Mouse (Mus musculus) cerebellum, adult 11-12 months (tissue): Measurements from ENCODE around the gene Psmd3.
"Not testable (repeated sequence)": the region's sequence is repeated elsewhere in the genome, so short reads cannot be mapped to it uniquely, and the experiment has no call there.

Experiments
- DNase-seq: peaks from one replicate; pipeline ENCODE4 v3.0.0; 2022

The Psmd3 gene

DNA sequence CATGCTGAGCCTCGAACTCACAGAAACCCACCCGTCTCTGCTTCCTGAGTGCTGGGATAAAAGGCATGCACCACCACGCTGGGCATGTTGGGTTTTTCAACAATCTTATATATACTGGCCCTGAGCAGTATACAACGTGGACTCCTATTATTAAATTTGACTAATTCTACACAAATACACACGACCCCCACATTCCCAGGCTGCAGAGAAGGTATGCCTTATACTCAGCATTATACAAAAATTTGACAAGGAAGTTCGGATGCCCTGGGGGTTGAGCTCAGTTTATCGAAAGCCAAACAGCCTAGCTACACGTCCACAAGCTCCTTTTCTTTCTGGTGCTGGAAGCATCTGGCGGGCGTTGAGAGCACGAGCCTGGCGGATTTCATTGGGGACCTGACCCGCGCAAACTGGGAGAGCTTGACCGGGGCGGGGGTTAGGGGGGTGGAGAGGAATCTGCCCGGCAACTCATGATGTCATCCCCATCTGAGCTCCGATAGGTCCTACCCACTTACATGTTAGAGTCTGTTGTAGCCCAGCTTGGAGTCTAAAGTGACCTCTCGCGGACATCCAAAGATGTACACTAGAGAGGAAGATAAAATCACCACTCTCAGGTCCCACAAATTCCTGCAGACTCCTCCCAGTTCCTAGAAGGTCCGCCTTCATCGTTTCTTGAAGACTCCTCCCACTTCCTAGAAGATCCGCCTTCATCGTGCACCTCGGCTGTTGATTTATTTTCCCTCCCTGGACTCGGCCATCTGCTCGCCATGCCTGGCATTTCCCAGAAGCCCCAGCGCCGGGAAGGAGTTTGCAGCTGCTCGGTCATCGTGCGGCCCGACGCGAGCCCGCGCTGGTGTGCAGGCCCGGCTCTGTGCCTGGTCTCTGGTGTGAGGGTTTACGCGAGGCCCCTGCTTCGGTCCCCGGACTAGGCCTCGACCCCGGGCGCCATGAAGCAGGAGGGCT lies at the start of gene Psmd3:
Gene Psmd3, plus strand, starts transcription at position 769 of the 960 bp plus-strand sequence.
- peak; percentile 97 for DNase-seq

DNA sequence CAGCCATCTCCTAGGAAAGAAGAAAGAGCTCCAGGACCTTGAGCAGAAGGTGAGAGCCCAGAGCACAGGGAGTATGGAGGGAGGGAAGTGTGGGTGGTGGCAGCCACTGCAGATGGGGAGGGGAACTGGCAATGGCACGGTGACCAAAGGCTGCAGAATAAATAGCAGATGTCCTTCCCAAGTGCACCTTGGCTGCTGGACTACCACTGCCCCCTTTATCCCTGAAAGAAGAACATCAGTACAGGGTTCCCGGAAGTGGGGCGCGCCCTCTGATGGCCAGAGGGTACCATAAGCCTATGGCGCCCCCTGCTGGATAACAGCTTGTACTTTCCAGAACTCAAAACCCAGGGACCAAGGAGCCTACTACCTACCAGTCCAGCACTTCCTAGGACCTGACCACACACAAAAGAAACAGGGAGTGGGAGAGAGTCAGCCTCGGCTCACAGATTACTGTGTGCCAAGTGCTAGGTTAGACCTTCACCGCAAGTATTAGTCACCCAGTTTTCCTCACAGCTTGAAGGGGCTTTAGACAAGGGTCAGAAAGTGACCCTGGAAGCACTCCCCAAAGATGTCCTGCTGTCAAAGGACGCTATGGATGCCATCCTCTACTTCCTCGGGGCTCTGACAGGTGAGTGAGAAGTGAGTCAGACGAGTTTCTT lies 46.9 kb upstream of the Psmd3 start:
- DNase-seq, result peak; percentile 4

DNA sequence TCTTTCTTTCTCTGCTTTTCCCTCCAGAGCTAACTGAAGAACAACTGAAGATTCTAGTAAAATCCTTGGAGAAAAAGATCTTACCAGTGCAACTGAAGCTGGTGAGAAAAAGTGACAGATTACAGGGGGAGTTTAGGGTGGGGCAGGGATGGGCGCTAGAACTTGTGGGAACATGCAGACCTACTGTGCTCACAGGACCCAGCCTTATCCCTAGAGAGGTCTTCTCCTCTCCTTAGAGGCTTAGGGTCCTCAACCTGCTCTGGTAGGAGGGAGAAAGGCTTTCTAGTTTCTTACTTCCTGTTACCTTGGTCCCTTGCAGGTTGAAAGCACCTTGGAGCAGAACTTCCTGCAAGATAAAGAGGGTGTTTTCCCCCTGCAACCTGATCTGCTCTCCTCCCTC lies 44.9 kb upstream of the Psmd3 start:
- DNase-seq, result no peak

DNA sequence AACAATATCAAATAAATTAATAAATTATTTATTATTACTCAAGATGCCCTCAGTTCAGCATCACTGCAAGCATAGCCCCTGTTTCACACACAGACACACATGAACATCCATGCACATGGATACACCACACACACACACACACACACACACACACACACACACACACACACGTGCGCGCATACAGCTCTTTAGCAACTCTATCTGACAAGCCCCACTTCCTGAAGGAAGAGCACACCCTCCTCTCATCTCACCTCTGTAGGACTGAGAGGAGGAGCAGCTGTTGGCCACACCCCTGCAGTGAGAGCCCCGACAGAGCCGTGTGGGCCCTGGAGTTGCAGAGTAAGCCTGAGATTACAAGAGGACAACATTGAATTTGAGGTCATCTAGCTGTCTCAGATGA lies 42.3 kb upstream of the Psmd3 start:
- DNase-seq, result no peak

DNA sequence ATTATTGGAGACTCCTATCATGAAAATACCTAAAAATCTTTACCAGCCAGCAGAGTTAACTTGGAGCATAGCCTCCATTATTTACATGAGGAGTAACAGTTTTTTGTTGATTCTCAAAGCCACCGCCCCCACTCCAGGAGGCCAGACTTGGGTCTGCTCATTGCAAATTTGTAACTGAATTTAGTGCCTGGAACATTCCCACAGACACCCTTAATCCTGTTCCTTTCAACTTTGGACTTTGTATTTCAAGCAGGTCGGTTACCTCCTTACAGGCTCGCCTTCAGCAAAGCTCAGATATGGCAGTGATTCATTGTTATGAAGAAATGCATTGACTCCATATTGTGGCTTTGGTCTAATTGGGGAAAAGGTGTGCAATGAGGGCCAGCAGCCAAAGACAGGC lies 37.6 kb upstream of the Psmd3 start:
- DNase-seq, result no peak

DNA sequence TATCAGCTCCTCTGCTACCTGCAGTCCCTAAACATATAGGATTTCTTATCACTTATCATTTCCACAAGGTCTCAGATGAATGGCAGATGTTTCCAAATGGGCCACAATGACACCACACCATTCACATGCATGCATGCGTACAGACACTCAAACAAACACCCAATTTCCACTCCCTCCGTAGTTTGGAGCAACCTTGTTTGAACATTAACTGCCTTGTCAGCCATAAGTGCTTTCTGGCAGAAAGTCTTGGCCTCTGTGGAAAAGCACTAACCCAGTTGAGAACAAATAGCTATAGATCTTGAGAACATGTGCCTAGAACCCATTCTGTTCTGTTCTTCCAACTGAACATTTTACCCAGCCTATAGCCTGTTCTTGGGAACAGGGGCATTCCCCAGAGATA lies 36.4 kb upstream of the Psmd3 start:
- DNase-seq, result no peak

DNA sequence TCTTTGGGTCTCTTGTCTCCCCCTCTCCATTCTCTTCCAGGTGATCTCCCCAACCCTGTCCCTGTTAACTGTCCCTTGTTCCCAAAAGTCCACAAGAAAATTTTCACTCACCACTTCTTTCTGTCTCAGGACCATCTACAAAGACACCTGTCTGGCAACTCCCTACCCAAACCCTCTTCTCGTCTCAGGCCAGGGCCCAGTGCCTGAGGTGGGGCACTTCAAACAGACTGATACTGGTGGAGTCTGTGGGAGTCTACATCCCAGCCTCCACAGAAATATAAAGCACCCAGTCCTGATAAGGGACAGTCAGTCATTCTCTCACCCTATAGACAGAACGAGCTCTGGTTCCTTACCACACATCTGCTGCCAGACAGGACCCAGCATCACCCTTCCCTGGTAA lies 35.9 kb upstream of the Psmd3 start, which contains the start of gene Gsdma2:
Gene Gsdma2, plus strand, starts transcription at position 301 of the 400 bp plus-strand sequence.
- DNase-seq, result no peak

DNA sequence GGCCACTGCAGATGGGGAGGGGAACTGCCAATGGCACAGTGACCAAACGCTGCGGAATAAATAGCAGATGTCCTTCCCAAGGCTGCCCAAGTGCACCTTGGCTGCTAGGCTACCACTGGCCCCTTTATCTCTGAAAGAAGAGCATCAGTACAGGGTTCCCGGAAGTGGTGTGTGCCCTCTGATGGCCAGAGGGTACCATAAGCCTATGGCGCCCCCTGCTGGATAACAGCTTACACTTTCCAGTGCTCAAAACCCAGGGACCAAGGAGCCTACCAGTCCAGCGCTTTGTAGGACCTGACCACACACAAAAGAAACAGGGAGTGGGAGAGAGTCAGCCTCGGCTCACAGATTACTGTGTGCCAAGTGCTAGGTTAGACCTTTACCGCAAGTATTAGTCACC lies 27.3 kb upstream of the Psmd3 start:
- DNase-seq, result not testable (repeated sequence)

DNA sequence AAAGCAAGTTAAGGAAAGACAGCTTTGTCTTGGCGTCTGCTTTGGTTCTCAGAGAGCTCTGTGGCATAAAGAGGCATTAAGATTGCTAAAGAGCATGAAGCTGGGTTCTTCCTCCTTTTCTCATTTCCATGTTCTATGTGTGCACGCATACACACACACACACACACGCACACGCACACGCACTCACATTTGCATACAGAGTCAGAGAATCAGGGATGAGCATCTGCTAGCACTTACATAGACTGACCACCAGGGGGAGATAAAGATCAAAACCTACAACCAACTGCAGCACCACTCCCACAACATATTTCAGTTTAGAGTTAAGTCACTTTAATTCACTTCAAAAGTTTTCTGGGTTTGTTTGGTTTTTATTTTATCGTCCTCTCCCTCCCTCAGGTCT lies 21.8 kb upstream of the Psmd3 start:
- DNase-seq, result no peak

DNA sequence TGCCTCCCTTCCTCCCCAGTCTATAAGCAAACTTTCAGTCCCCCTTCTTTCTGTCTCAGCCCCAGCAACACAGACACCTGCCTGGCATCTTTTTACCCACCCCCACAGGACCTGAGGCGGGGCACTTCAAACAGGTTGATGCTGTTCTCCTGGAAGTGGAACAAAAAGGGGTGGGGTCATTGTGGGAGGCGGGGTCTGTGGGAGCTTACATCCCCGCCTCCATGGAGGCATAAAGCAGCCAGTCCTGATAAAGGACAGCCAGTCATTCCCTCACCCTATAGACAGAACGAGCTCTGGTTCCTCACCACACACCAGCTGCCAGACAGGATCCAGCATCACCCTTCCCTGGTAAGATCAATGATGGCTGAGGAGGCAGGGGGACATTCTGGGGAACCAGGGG lies 18.3 kb upstream of the Psmd3 start, which contains the start of gene Gsdma:
Gene Gsdma, plus strand, starts transcription at position 261 of the 400 bp plus-strand sequence.
- DNase-seq, result no peak

DNA sequence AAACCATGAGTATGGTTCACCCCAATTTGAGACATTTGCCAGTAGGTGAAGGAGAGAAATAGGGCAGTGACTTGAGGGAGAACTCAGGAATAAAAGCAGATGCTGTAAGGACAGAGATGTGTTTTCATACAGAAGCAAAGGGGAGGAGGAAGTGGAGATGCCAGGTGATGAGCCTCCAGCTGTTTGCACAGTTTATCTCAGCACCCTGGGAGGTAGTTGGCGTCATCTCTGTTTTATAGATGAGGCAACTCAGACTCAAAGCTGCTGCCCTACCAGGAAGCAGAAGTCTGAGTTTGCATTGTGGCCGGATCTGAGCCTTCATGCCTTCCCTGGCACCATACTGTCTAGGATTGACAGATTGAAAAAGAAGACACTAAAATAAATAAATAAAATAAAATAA lies 13.4 kb upstream of the Psmd3 start:
- no peak for DNase-seq

DNA sequence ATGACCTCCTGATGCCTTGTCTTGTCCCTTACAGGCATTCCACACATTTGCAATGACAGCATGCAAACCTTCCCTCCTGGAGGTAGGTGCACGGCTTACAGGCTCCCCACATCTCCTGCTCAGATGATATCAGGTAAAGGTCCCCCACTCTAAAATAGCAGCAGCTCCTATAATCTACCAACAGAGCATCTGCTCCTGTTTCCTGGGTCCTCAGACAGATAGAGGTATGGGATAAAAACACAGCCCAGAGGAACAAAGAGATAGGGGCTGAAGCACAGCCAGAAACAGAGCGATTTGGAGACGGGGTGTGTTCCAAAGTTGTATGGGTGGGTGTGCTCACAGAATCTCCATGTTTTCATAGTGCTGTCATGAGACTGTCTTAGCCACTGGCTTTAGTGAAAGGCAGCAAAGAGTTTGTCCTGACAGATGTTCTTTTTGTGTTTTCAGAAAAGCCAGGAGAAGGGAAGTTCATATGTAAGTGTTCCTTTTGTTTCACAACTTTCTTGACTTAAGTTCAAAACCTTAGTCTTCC lies 11.0 kb upstream of the Psmd3 start:
- no peak for DNase-seq

DNA sequence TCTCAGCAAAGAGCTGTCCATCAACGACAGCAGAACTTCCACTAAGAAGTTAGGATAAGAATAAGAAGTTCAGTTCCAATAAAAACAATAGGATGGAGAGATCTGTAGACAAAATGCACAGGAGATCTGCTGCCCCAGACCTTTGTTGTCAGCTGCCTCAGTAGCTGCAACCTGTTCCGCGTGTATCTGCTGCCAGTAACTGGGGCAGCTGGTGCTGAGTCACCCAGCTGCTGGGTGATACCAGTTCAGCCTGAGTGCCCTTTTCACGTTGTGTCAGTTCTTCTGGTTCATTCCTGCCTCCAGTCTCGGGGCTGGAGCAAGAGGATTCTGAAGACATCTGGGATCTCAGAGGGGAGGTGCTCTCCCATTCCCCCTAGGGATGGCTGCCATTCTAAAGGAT lies 10.5 kb upstream of the Psmd3 start:
- no peak for DNase-seq

DNA sequence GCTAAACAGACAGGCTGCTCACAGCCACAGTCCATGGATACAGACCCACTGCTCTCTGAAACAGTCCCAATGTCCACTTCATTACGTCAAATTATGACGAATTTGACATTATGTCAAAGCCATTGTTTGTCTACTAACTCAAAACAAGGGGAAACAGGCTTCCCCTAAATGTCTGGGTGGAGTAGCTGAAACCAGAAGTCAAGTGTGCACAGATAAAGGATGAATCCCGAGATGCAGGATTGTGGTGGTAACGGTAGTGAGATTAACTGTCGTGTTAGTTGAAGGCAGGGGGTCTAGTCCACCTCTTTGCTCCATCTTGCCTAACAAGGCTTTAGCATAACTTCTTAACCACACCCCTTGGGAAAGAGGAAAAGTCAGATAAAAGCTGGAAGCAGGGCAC lies 9.9 kb upstream of the Psmd3 start:
- no peak for DNase-seq

DNA sequence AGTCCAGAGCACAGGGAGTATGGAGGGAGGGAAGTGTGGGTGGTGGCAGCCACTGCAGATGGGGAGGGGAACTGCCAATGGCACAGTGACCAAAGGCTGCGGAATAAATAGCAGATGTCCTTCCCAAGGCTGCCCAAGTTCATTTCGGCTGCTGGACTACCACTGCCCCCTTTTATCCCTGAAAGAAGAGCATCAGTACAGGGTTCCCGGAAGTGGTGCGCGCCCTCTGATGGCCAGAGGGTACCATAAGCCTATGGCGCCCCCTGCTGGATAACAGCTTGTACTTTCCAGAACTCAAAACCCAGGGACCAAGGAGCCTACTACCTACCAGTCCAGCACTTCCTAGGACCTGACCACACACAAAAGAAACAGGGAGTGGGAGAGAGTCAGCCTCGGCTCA lies 9.2 kb upstream of the Psmd3 start:
- peak; percentile 53 for DNase-seq

DNA sequence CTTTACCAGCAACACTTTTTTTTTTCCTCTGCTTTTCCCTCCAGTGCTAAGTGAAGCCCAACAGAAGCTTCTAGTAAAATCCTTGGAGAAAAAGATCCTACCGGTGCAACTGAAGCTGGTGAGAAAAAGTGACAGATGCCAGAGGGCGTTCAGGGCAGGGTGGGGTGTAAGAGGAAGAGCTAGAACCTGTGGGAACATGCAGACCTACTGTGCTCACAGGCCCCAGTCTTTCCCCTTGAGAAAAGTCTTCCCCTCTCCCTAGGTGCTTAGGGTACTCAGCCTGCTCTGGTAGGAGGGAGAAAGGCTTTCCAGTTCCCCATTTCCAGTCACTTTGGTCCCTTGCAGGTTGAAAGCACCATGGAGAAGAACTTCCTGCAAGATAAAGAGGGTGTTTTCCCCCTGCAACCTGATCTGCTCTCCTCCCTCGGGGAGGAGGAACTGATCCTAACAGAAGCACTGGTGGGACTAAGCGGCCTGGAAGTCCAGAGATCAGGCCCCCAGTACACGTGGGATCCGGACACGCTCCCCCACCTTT lies 6.5 kb upstream of the Psmd3 start:
- DNase-seq, result no peak

DNA sequence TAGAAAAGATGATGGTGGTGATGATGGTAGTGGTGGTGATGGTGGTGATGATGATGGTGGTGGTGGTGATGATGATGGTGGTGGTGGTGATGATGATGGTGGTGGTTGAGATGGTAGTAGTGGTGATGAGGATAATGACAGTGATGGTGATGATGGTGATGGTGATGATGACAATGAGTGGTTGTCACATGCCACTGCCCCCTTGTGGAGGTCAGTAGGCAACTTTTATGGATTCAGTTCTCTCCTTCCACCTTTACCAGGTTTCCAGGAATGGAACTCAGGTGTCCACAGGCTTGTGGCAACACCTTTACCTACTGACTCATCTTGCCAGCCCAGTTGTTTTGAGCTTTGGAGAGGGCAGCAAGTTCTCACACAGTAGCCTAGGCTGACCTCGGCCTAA lies 2.3 kb upstream of the Psmd3 start:
- peak; percentile 32 for DNase-seq

DNA sequence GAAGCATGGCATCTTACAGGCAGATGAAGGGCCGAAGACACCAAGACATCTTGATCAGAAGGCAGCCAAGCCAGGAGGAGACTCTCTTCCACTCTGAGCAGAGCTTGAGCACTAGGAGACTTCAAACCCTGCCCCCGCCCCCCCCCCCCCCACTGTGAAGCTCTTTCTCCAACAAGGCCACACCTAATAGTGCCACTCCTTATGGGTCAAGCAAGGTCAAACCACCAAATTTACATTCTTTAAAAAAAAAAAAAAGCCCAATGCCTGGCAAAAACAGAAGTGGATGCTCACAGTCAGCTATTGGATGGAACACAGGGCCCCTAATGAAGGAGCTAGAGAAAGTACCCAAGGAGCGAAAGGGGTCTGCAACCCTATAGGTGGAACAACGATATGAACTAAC lies 1.8 kb upstream of the Psmd3 start:
- not testable (repeated sequence) for DNase-seq

DNA sequence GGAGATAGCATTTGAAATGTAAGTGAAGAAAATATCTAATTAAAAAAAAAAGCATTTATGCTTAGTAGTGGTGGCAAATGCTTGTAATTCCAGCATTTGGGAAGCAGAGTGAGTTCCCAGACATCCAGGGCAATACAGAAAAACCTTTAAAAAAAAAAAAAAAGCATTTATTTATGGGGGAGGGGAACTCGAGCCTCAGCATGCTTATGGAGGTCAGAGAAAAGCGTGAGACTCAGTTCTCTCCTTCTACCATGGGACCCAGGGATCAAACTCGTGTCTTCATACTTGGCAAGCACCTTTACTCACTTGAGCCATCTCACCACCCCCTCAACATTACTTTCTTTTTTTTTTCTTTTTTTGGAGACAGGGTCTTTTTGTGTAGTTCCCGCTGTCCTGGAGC lies 1.2 kb upstream of the Psmd3 start:
- no peak for DNase-seq

DNA sequence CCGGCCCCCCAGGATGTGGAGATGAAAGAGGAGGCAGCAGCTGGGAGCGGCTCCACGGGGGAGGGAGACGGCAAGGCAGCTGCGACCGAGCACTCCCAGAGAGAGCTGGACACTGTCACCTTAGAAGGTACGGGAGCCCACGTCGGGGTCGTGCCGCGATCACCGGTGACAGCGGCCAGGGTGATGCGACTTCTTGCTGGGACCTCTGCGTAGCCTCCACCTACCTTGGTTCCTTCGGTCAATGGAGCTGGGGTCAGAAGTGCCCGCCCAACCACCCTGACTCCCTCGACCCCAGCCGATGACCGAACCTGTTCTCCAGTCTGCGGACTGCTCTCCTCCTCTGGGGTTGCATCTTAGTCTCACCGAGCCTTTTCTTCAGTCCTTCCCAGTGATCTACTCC lies 457 bp downstream of the Psmd3 start:
- no peak for DNase-seq

DNA sequence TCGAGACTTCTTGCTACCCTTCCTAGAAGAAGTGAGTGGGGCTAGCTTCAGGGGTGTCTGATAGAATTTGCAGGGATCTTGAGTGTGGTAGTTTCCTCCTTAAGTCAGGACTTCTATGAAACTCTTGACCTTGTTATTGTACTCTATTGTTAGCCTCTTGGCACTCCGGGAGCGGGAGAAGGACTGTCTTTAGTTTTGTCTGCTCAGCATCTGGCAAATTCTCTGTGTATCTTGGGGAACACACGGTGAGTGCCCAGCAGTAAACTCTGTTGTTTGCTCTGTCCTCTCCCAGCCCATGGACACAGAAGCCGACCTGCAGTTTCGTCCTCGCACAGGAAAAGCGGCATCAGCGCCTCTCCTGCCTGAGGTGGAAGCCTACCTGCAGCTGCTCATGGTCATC lies 3.3 kb downstream of the Psmd3 start:
- DNase-seq, result no peak

DNA sequence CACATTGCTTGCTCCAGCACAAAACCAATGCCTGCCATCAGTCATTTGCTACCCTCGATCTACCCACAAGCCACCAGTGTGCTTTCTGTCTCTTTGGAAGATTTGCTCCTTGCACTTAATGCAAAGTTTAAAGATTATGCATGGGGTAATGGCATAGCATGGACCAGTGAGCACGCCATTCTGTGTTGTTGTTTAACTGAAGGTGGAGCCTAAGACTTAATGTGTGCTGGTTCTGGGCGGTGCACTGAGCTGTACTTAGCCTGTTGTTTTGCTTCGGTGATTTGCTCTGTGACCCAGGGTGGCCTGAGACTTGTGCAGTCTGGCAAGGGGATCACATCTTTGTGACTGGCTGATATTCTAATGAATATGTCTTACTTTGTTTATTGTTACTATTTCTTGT lies 4.6 kb downstream of the Psmd3 start:
- DNase-seq, result no peak

DNA sequence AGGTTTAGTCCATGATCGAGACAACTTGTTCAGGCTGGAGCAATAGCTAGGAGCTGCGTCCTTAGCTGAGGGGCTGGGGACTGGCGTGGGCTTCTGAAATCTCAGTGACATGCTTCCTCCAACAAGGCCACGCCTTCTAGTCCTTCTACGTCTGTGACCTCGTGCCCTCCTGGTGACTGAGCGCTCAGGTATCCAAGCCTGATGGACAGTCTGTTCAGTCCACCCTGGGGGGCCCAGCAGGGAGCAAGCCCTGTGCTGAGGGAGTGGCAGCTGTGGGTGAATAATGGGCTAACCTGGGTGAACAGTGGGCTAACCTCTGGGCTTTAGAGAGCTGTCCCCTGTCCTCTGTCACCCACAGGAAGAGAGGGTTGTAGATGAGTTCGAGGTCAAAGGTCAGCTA lies 5.7 kb downstream of the Psmd3 start:
- DNase-seq, result no peak

DNA sequence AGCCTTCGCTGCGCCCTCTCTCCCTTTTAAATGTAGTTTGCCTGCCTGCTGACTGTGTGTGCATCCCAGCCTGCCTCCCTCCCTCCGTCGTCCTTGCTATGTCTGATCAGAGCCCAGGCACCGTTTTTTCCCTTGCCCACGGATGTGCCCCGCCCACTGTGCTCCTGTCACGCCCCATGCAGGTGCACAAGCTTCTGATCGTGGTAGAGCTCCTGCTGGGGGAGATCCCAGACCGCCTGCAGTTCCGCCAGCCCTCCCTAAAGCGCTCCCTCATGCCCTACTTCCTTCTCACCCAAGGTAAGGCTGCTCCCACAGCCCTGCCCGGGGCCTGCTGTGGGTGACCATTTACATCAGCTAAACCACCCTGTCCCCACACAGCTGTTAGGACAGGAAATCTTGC lies 10.8 kb downstream of the Psmd3 start:
- peak; percentile 7 for DNase-seq
